Mouse (Mus musculus): Measurements from ENCODE around the gene Gm43738.

Gm43738 gene

DNA sequence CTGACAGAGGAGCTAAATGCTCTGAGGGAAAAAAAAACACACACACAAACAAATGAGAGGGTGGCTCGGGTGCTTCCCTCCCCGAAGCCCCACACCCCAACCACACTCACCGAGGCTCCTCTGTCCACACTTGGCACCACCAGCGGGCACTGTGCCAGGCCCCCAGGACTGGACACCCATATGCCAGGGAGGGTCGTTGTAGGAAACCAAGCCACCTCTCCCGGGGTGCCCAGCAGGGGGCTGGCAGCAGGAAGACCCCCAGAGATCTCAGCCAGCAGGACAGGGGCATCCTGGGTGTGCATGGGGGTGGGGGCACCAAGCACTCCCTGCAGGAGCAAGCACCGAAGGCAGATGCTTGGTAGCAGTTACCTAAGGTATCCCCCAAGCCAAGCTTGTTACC is at the start of gene Gm43738:
Gene Gm43738, minus strand, starts transcription at position 289 of the 400 bp plus-strand sequence.
- peak in 1 of 2 experiments; percentile 9 for DNase-seq (ENCODE audit: low spot score in 2 of 2)

DNA sequence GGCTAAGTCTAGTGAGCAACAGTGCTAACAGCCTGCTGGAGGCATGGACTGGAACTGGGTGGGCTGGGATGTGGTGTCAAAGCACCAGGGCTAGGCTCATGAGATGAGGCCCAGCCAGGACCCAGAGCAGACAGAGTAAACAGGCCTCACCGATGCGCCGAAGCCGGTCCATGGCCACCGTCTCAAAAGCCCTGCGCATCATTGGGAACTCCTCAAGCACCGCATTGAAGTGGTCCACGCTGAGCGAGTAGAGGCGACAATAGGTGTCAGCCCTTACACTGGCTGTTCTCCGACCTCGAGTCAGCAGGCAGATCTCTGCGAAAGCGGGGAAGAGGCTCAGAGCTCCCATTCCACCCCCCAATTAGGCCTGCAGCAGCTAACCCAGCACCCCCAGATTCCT is 47.7 kb upstream of the Gm43738 start:
- DNase-seq (ENCODE audit: low spot score in 2 of 2): no peak

DNA sequence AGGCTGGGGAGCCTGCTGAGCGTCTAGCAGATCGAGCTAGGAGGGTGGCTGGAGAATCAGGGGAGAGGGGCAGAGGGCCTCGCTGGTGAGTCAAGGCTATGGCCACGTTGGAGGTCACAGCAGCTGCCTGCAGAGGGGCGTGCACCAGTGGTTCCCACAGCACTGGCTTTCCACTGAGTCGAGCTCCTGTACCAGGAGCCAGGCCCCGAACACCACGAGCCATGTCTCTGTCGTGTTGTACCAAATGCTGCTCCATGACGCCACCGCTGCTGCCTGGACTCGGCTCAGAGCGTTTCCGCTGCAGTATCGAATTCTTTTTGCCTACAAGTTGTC is 47.0 kb upstream of the Gm43738 start:
- no peak for DNase-seq (ENCODE audit: low spot score in 2 of 2)

- no peak for DNase-seq (ENCODE audit: low spot score in 2 of 2)
Observed at GRCm38 (mm10) chr3:89147101-89147978, 46.4 kb upstream of the Gm43738 start.

DNA sequence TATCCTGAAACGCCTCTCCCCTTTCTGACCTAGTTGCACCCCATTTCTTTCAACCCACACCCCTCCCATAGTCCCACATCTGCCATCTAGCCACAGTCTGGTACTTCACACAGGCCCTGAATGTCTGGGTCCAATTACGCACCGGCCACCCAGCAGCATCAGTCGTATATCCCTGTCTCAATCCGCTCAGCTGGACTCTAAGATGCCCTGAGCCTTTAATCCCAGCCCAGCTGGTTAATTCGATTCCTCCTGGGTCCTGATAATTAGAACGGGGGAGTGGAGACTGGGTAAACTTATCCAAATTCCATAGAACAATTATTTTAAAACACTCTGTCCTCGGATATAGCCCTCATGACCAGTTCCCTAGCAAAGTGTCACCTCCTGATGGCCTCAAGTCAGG is 44.7 kb upstream of the Gm43738 start:
- no peak for DNase-seq (ENCODE audit: low spot score in 2 of 2)

GRCm38 (mm10) chr3:89144821-89145220 is 43.9 kb upstream of the Gm43738 start:
- no peak for DNase-seq (ENCODE audit: low spot score in 2 of 2)

DNA sequence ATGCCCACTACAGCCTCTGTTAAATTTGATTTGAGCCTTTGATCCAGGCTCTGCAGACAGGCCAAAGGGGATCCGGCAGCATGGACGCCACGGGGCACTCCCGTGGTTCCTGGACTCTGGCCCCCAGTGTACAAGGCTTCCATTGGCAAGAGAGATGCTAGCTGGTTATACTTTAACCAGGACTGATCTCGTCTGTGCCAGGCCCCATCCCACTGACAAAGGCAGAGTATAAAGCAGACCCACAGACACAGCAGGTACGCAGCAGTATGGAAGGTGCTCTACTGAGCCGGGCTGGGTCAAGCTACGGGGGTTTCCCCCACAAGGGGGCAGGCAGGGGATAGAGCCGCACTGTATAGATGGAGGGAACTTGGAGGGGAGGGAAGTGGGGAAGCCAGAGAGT is 35.5 kb upstream of the Gm43738 start:
- DNase-seq (ENCODE audit: low spot score in 2 of 2): no peak

DNA sequence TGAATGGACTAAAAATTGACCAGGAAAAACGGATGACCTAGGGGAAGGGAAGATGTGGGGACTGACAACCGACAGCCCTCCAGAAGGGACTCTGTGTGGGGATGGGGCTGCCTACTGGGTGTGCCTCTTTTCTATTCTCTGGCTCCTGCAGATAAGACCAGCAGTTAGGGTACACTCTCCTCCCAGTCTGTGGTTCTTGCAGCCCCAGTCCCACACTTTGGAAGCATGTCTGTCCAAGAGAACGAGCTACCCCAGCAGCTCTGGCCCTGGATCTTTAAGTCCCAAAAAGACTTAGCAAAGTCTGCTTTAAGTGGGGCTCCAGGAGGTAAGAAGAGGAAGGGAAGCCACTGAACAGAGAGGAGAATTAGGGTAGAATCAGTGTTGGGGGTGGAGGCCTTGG is 35.1 kb upstream of the Gm43738 start, which contains the start of gene Pklr:
Gene Pklr, plus strand, starts transcription at position 185 of the 400 bp plus-strand sequence.
- DNase-seq (ENCODE audit: low spot score in 2 of 2): no peak

DNA sequence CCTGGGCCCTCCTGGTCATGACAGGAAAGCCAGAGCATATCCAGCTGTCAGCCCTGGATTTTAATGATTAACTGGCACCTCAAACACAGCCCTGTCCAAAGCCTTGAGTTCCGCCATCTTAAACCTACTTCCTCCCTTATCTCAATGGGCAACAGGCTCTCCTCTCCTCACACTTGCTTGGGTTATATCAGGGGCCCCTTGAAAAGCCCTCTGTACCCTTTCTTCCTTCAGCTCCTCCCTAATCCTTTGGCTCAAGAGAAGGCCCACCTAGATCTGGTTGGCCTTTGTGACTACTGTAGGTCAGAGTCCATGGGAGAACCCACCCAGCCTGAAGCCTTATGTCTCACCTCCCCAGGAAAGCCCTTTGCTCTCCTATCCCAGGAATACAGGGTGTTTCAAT is 32.9 kb upstream of the Gm43738 start:
- DNase-seq (ENCODE audit: low spot score in 2 of 2): no peak

DNA sequence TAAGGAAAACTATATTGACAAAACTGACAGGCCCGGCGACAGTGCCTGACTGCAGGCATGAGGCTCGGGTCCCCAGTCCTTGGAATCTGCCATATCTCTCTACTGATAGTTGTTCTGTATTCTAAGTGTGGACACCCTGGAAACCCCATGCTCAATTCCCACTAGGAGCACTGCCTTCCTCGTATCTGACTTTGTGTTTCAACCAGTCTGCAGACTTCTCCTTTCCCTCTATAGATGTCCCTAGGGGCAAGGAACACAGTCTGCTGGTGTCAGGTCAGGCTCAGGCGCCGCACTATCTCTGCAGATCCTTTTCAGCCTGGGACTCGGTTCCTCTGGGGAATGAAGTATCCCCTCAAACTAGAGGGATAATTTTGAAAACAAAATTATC is 32.2 kb upstream of the Gm43738 start:
- no peak for DNase-seq (ENCODE audit: low spot score in 2 of 2)

DNA sequence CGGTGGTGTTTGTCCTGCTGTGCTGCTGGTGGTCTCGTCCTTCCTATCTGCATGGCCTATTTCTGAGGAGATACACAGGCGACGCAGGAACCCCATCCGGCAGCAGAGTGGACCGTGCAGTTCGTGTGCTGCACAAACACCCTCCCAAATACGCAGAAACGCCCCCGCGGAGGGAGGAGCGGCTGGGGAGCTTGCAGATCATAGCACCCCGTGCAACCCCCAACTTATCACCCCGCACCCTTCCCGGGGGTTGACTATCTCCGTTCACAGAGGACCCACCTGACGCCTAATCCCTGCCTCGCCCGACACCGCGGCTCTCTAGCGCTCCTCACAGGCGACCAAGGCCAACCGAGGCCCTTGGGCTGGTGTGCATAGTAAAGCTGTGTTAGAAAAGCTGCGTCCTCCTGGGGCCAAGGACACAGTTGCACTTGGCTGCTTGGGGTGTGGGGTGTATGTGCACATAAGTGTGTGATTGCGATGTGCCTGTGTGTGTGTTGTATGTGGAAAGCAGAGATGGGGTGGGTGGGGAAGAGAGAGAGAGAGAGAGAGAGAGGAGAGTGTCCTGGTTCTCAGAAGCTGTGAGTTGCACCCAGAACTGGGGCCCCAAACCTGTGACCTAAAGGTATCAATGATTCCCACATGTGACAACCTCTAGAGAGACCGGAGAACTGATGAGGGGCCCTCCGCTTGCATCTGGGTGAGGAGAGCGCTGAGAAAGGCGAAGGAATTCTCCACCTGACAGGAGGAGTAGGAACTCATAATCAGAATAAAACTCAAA is 31.6 kb upstream of the Gm43738 start:
- peak; percentile 53 to 54 for DNase-seq (ENCODE audit: low spot score in 2 of 2)

DNA sequence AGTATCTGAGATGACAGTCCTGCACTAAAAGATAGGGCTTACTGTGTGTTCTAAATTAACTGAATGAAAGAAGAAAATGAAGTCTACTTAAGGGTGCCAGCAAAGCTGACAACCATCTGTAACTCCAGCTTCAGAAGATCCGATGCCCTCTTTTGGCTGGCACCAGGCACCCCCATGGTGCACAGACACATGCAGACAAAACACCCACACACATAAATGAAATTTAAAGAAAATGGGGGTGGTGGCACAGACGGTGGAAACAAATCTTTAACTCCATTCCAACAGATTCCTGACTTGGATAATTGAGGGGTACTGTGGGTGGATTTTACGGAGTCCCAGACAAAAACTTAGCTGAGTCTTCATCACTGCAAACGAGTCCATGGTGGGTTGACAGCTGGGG is 30.9 kb upstream of the Gm43738 start:
- DNase-seq (ENCODE audit: low spot score in 2 of 2): peak; percentile 62 to 82

- DNase-seq (ENCODE audit: low spot score in 2 of 2): no peak
Observed at GRCm38 (mm10) chr3:89129908-89130307, 29.0 kb upstream of the Gm43738 start.

- no peak for DNase-seq (ENCODE audit: low spot score in 2 of 2)
Observed at GRCm38 (mm10) chr3:89125981-89126380, 25.1 kb upstream of the Gm43738 start.

DNA sequence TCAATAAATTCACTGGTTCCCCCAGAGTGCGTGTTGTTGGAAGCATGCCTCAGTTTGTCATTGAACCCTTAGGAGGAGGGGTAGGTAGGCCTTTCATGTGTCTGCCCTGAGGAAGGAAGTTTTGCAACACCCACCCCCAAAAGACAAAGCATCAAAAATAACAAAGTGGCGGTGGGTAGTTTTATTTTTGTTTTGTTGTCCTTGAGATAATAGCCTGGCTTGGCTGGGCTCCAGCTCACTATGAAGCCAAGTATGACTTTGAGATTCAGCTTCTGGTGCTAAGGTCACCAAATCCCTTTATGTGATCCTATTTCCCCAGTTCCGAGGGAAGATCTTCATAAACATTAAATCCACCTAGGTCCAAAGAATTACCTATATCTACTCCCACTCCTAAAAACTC is 23.3 kb upstream of the Gm43738 start:
- no peak for DNase-seq (ENCODE audit: low spot score in 2 of 2)

GRCm38 (mm10) chr3:89123313-89123712 is 22.4 kb upstream of the Gm43738 start:
- no peak for DNase-seq (ENCODE audit: low spot score in 2 of 2)

DNA sequence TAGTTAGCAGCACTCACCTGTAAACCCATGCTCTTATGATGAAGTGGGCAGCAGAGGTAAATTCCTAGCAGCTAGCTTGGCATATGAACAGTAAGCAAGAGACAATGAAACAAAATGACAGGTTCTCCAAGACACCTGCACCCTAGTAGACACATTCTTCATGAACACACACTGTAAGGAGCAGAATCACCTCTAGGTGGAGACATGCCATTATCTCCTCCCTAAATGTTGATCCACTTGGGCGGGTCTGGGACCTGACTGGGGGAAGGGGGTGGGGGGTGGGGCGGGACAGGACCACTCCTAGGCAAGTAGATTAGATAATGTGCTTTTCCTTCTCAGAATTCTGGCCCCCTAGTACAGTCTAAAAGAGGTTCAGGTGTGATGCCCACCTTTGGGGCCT is 14.6 kb upstream of the Gm43738 start:
- peak in 1 of 2 experiments; percentile 44 for DNase-seq (ENCODE audit: low spot score in 2 of 2)

DNA sequence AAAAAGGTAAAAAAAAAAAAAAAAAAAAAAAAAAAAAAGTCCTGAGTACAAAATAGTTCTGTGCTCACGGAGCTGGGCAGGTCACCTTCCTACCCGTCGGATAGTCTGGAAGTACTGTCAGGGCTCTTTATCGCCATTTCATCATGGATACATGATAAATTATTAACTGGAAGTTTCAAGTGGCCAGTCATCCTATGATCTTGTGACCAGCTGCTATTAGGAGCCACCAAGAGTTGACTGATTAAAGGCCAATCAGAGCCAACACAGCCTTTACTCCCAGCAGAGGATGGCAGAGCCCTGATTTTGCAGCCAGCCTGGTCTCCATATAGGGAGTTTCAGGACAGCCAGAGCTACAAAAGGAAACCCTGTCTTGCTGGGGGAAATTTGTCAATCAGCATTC is 12.2 kb upstream of the Gm43738 start:
- no peak for DNase-seq (ENCODE audit: low spot score in 2 of 2)

GRCm38 (mm10) chr3:89108146-89108545 is 7.2 kb upstream of the Gm43738 start:
- DNase-seq (ENCODE audit: low spot score in 2 of 2): no peak

- DNase-seq (ENCODE audit: low spot score in 2 of 2): no peak
Observed at GRCm38 (mm10) chr3:89107545-89107944, 6.6 kb upstream of the Gm43738 start.

GRCm38 (mm10) chr3:89106881-89107280 is 6.0 kb upstream of the Gm43738 start:
- no peak for DNase-seq (ENCODE audit: low spot score in 2 of 2)

GRCm38 (mm10) chr3:89103291-89103595 is 2.3 kb upstream of the Gm43738 start:
- no peak for DNase-seq (ENCODE audit: low spot score in 2 of 2)

All from frontal cortex, postnatal 36 days (tissue).